Mouse (Mus musculus) testis, adult 2 months (tissue): ENCODE results near the gene Trim8.

ENCODE experiments used
- CTCF ChIP-seq: fragments of 200-500 bp; IDR thresholded peaks from 2 replicates; pipeline ENCODE4 v1.5.1; 2012; ENCODE audit warnings: low read depth, mild to moderate bottlenecking, inconsistent platforms, low read length, moderate library complexity; ENCODE audit not compliant: control insufficient read depth, insufficient read depth, insufficient replicate concordance
- POLR2A ChIP-seq: fragments of 200-500 bp; IDR thresholded peaks from 2 replicates; pipeline ENCODE4 v1.6.1; 2012; ENCODE audit warnings: low read depth, mild to moderate bottlenecking, inconsistent platforms, low read length, moderate library complexity; ENCODE audit not compliant: control insufficient read depth

- TF ChIP-seq POLR2A (no peak), CTCF (peak; percentile 42; the same call in 1 of the 2 replicates)
These were observed 9.3 kb downstream of the Trim8 start for GRCm38 (mm10) chr19:46510824-46511223.
